Mouse (Mus musculus): ENCODE measurements at regions not wholly inside any gene's neighbourhood (a gene's known extent, or its start where the extent isn't known, plus 50 kb on each side); places are given as distances from the start of the nearest gene placed in this dataset.
"Not testable (repeated sequence)": the region's sequence is repeated elsewhere in the genome, so short reads cannot be mapped to it uniquely, and the experiment has no call there.

DNA sequence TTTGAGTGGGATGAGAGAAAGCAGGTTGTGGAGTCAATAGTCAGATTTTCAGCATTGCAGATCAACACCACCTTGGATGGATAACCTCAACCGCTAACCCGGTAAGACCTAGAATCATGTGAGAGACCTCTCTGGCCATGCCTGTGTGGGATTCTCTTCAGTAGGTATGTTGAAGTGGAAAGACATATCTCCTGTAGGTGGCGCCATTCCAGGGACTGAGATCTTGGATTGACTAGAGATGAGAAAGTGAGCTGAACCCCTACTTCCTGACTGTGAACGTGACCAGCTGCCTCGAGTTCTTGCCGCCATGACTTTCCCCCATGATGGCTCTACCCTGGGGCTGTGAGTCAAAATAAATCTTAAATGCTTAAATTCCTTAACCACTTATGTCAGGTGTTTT lies 102.7 kb downstream of the Eva1a start:
- intact Hi-C loops (cut with DNase I): no loop called here
- DNase-seq (ENCODE audit: low spot score in 2 of 2): no peak

DNA sequence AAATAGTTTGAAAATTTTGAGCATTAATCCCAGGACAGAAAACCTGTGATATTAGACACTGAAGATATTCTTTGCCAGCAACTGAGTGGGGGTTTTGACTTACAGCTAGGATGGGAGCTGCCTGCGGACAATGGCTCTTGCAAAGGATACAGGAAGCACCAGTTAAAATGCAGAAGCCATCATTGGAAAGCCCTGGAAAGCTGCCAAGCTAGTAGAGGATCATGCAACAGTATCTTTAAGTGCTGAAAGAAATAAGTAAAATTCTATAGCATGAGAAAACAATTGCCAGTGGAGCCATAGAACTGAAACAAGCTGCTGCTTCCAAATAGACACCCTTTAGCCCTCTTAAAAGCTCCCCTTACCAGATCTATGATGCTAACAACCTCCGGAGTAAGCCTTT lies 109.2 kb downstream of the Eva1a start:
- no peak for DNase-seq (ENCODE audit: low spot score in 2 of 2)
- intact Hi-C loops (cut with DNase I): no loop called here

DNA sequence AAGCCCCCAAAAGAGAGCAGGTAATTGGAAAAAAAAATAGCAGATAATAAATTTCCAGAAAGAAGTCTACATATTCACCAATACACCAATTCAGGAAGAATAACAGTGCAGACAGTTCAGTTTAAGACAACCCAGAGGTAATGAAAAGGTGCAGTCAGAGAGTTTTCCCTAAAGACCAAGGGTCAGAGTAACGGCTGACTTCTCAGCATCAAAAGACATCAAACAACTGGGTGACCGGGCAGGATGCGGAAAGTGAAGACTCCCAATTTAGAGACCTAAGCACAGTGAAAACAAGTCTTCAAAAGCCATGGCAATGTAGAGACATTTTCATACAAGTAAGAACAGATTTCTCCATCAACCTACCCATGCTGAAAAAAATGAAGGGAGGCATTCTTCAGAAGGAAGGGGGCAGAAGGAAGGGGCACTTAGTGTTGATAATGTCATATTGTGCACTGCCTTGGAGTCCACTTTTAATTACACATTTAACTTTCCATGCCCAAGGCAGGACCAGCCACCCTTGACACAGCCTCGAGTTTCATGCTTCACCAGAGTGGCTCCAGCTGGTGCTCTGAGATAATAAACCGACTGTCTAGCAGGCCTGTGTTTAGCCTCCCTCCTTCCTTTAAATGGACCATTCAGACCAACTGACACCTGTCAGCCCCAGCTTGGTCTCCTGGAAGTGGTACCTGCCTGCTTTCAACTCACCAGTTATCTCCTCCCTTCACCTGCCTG lies 129.7 kb downstream of the Eva1a start:
- intact Hi-C loops (cut with DNase I): no loop called here
- no peak for DNase-seq (ENCODE audit: low spot score in 2 of 2)

DNA sequence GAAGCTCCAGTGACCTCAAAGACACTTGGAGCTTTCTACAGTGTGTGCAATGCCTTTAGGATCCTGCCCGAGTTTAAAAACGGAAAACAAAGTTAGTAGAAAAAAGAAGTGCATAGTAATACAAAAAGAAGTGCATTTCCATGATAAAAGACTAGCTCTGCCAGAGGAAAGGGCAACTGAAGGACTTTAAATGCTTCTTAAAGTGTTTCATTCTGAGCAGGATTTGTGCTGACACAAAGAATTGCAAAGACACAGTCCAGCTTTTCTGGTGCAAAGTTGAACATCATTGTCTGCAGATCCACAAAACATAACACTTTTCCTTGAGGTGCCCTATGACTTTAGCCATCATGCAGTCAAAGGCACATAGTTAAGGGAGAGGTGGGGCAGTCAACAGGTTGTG lies 134.1 kb downstream of the Eva1a start:
- intact Hi-C loops (cut with DNase I): no loop called here
- no peak for DNase-seq (ENCODE audit: low spot score in 2 of 2)

DNA sequence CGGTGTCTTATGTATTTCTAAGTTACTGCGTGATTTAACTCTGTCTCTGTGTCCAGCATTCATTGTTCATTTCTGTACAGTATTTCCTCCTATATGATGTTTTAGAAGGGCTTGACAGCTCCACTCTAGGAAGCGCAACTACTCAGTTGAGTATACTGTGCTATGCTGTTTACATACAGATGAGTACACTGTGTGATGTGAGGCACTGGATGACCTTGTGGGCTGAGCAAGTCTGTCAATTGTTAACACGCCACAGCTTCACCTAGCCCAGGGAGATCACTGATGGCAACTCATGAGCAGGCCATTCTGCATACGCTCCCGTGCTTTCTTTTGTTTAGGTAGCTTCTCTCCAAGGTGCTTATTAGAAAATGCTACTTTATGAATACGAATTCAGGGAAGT lies 159.3 kb downstream of the Eva1a start:
- DNase-seq (ENCODE audit: low spot score in 2 of 2): no peak
- intact Hi-C loops (cut with DNase I): no loop called here

DNA sequence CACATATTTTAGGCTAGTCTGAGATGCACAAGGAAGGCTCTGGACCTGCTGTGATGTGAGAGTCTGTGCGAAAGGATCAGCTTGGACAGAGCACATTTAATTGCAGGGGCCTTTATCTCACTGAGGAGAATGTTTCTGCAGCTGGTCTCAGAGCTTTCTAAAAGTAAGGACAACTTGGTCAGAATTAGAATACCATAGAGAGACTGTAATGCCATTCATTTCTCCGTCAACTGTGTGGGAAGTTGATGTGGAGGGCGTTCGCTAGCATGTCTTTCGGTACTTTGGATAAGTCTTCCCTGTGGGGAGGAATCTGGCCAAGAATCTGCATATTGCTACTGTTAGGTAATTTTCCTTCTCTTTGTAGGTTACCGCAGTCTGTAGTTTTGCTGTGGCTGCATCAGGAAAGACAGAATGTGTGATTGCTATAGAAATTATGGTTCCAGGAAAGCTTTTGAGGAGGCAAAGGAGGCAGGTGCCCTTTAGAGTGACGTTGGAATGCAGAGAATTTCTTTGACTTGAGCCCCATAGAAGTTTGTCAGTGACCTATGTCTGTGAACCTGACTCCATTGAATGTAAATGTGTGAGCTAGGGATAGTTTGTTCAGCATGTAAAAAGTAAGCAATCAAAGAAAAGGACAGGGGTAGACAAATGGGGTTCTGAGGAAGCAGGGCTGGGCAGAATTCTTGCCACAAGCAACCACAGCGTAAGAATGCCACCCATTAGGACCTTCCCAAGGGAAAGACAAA lies 164.2 kb downstream of the Eva1a start:
- DNase-seq (ENCODE audit: low spot score in 2 of 2): peak; percentile 7 to 11
- intact Hi-C loops (cut with DNase I): no loop called here

DNA sequence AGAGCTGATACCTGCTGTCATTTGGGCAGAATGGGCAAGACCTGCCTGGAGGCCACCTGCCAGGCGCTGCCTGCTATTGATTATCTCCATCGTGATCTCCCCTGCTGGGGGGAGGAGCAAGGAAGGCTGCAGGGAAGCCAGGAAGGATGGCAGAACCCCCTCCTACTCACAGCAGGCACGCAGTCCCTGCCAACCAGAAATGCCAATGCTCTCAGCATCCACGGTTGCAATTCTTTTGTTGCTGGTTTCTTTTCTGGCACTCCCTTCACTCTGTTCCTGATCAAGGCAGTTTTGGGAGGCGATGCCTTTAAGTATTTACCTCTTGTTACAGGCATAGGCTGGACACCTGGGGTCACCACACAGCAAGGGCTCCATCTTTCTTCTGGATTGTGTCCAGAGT lies 164.3 kb upstream of the Tacr1 start:
- intact Hi-C loops (cut with DNase I): no loop called here
- peak; percentile 7 for DNase-seq (ENCODE audit: low spot score in 2 of 2)

DNA sequence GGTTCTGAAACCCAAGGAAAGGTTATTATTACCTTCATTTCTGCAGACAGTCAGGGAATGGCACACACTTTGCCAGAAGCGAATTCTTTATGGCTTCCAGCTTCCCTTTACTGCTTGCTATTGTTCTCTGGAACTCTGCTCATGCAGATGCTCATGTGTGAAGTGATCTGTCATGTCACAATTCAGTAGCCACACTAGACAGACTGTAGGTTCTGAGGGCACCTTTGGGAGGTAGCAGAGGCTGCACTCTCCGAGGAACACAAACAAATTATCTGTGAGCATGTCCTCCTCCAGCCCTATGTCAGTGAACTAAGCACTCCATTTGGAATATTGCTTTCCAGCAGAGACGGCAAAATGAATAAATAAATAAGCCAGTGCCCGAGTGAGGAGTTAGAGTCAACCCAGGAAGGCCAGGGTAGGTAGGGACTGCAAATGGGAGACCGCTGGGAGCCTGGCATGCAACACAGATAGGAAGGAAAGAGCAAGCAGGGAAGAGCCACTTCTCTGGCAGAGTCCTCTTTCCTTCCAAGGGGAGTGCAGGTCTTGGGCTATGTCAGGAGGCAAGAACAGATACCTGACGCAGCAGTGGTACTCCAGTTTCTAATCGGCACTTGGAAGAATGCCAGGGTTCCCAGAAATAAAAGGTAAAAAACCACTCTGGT lies 161.4 kb upstream of the Tacr1 start:
- intact Hi-C loops (cut with DNase I): no loop called here
- no peak for DNase-seq (ENCODE audit: low spot score in 2 of 2)

DNA sequence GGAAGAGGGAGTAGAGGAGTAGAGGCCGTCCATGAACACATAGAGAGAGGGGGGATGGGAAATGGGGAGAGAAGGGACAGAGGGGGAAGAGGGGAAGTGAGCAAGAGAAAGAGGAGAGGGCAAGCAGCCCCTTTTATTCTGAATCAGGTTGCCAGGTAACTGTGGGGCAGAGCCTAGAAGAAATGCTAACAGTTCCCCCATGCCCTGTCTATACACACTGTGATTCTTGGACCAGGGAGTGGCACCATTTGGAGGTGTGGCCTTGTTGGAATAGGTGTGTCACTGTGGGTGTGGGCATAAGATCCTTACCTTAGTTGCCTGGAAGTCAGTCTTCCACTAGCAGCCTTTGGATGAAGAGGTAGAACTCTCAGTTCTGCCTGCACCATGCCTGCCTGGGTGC lies 154.5 kb upstream of the Tacr1 start:
- intact Hi-C loops (cut with DNase I); DNase-seq (ENCODE audit: low spot score in 2 of 2): not testable (repeated sequence)

DNA sequence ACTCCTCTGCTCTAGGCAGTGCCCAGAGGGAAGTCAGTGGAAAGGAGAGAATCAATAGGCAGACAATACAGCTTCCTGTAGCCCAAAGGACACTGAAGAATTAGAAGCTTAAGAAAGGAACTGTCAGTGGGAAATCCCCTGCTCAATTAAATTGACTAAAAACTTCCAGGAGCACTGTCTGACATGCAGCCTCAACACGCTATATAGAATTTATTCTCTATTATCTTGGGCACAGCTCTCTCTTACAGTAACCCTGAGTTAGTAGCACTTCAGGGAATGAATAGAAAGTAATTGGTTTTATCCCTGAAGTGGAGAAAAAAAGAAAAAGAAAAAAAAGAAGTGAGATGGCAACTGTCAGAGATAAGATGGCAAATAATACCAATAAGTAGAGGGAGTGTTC lies 117.6 kb upstream of the Tacr1 start:
- intact Hi-C loops (cut with DNase I): no loop called here
- DNase-seq (ENCODE audit: low spot score in 2 of 2): no peak

DNA sequence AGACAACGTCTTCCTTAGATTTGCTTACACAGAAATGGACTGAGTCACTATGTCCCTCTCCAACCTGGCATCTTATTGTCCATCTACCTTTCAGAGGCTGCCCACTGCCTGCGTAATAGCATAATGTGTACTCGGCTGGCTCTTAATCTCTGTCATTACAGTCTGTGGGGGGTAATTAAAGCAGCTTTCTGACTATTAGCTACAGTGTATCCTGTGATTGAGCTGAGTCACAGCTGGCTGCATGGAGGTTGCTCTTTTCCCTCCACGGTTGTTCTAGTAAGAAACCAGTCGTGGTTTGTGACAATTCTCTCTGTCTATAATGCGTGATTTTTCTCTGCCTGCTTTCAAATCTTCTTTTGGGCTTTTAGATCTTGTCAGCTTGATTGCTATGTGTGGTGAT lies 116.9 kb upstream of the Tacr1 start:
- no peak for DNase-seq (ENCODE audit: low spot score in 2 of 2)
- intact Hi-C loops (cut with DNase I): no loop called here

DNA sequence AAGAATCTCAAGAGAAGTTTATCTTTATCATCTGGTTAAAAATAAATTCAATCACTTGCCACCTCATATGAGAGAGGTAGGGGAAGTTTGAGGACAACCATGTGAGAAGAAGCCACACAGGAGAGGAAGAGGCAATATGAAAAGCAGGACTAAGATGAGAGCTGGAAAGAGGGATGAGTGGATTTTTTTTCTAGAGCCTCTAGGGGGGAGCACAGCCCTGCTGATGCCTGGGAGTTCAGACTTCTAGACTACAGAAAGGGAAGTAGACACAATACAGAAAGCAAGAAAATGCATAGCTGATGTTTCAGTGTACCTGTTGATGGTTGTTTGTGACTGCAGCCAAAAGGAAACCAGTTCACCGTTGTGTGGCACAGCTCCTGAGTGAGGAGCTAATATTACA lies 108.6 kb upstream of the Tacr1 start:
- DNase-seq (ENCODE audit: low spot score in 2 of 2): no peak
- intact Hi-C loops (cut with DNase I): loop anchor here (10.0 kb wide), 1 partner anchor 411 kb away; the partner anchor contains the start of gene Pole4

DNA sequence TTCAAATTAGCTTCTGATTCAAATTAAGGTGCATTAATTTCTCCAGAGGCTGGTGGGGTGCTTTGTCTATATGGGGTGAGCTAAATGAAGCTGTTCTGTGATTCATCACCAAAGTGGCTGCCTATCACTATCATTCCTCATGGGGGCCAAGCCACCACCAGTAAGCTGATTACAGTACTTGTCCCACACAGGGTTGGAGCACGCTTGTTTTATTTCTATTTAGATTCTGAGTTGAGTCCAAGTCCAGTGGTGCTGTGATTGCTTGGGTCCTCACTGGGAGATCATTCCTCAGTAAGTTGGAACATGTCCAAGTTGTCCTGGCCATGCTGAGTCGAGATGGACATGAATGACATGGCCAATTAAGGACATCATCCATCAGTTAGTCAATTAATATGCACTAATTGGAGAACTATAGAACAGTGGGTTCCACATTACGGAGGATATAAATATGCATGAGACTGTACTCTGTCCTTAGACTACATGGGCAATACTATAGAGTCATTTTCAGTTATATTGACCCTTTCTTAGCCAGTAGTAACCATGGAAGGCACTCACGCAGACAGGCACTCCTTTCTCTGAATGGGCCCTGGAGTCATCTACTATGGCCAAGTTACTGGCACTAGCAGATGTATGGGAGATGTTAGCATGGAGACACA lies 105.3 kb upstream of the Tacr1 start:
- DNase-seq (ENCODE audit: low spot score in 2 of 2): no peak
- intact Hi-C loops (cut with DNase I): loop anchor here (10.0 kb wide), 1 partner anchor 408 kb away; the partner anchor contains the start of gene Pole4

DNA sequence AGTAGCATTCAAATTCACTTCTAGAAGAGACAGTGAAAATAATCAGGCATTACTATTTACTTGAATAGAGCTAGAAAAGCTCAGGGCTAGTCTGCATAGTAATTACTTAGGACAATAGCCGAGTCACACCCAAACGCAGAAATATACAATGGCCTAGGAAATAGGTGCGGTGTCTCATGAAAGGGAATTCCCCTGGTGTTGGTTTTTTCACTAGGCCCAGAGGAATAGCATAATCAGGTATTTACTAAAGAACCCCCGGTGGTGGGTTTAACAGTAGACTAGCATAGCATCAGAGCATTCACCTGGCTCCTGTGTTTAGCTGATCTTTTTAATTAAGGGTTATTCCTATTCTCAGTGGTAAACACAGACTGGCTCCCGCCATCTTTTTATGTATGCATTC lies 99.9 kb upstream of the Tacr1 start:
- intact Hi-C loops (cut with DNase I): not testable (repeated sequence)

DNA sequence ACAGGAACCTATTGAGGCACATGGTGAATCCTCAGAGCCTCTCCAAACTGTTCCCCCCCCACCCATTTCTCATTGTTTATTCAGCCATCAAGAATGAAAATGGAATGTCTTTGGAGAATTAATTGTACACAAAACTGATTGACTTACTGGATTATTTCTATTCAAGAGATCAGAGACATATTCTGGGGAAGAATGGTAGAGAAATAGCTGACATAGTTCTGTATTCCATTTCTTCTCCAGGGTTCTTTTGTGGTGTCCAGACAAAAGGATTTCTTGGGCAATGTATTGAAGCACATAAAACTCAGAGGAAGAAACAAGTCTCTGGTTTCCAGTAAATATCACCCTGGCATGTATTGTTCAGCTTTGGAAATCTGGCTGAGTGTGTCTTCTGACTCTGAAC lies 88.4 kb upstream of the Tacr1 start:
- DNase-seq (ENCODE audit: low spot score in 2 of 2): no peak
- intact Hi-C loops (cut with DNase I): no loop called here

More for the DNA sequence above, 99.9 kb upstream of the Tacr1 start:
- DNase-seq (ENCODE audit: low spot score in 2 of 2): not testable (repeated sequence)

All from left cerebral cortex, postnatal 36 days (tissue).